Mouse (Mus musculus) small intestine, adult 2 months (tissue): ENCODE results near the gene Zbtb8os.

Experiments
- CTCF ChIP-seq: fragments of 200-500 bp; IDR thresholded peaks from 2 replicates; pipeline ENCODE4 v1.5.1; 2012; ENCODE audit warnings: low read depth, mild to moderate bottlenecking, control low read depth, inconsistent platforms, low read length, moderate library complexity, mixed read lengths; ENCODE audit not compliant: insufficient replicate concordance, insufficient read length; ENCODE audit errors: extremely low read depth
- POLR2A ChIP-seq: fragments of 200-500 bp; IDR thresholded peaks from 2 replicates; pipeline ENCODE4 v1.6.1; 2012; ENCODE audit warnings: low read depth, mild to moderate bottlenecking, control low read depth, inconsistent platforms, low read length, moderate library complexity

DNA sequence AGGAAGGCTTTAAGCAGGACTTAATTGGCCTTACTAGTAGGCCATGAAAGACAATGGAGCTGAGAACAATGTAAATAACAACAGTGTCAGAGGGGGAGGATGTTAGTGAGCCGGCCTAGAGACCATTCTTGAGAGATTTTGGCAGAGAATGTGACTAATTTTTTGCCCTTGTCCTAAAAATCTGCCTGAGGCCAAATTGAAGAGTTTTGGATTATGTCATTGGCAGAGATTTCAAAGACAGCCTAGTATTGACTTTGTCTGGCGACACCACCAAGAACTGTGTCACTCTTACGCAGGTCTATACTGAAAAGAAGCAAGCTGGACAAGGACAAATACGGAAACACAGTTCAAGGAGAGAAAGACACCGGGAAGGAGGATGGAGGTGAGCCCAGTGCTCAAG lies 27.3 kb downstream of the Zbtb8os start:
- TF ChIP-seq CTCF (no peak), POLR2A (no peak)
